Mouse (Mus musculus) heart, postnatal 0 days (tissue): Measurements from ENCODE around the gene Gpr1. TPM values are rescaled to one million over a fixed set of nuclear protein-coding genes. Genes with fewer than 3 reads are reported as not detected.
A peak's percentile ranks its signal among the peaks of the same experiment; 100 is the strongest.

ENCODE experiments used
- ATAC-seq: fragments of 200-750 bp; cut with Nextera tagmentation; 2 replicates; pipeline ENCODE4 v1.8.0; 2017; ENCODE audit warnings: low read depth, moderate number of reproducible peaks, moderate library complexity; ENCODE audit not compliant: insufficient read depth
- DNase-seq: peaks from one replicate; pipeline ENCODE4 v3.0.0-alpha.2; 2016; ENCODE audit warnings: low spot score
- H3K27ac ChIP-seq: fragments of 300-500 bp; sonication (generic); 2 replicates; pipeline ENCODE4 v1.5.1; 2014; ENCODE audit warnings: low read depth, mild to moderate bottlenecking
- H3K27me3 ChIP-seq: fragments of 300-500 bp; sonication (generic); 2 replicates; pipeline ENCODE4 v1.6.1; 2014; ENCODE audit warnings: low read length, mixed read lengths; ENCODE audit not compliant: control insufficient read depth, insufficient read depth
- H3K36me3 ChIP-seq: fragments of 300-500 bp; sonication (generic); replicated peaks from 2 replicates; pipeline ENCODE4 v1.6.1; 2014; ENCODE audit warnings: low read length, mixed read lengths; ENCODE audit not compliant: control insufficient read depth, insufficient read depth
- H3K4me1 ChIP-seq: fragments of 300-500 bp; sonication (generic); 2 replicates; pipeline ENCODE4 v1.6.1; 2014; ENCODE audit warnings: antibody characterized with exemption; ENCODE audit not compliant: control insufficient read depth, insufficient read depth
- H3K4me2 ChIP-seq: fragments of 300-500 bp; sonication (generic); 2 replicates; pipeline ENCODE4 v1.6.1; 2014; ENCODE audit warnings: low read depth, mild to moderate bottlenecking, low read length, moderate library complexity
- H3K4me3 ChIP-seq: fragments of 300-500 bp; sonication (generic); 2 replicates; pipeline ENCODE4 v1.5.1; 2014; ENCODE audit warnings: low read depth, low read length
- H3K9ac ChIP-seq: fragments of 300-500 bp; sonication (generic); replicated peaks from 2 replicates; pipeline ENCODE4 v1.6.1; 2014; ENCODE audit warnings: low read depth, low read length, mixed read lengths
- H3K9me3 ChIP-seq: fragments of 300-500 bp; sonication (generic); replicated peaks from 2 replicates; pipeline ENCODE4 v1.6.1; 2016; ENCODE audit warnings: low read length; ENCODE audit not compliant: control insufficient read depth
- CTCF ChIP-seq: IDR thresholded peaks from 2 replicates; pipeline ENCODE4 v1.5.1; 2016; ENCODE audit warnings: antibody characterized with exemption, control low read depth, low read depth
- EP300 ChIP-seq: IDR thresholded peaks from 2 replicates; pipeline ENCODE4 v1.6.1; 2016; ENCODE audit warnings: antibody characterized with exemption, low read depth
- WGBS: fragments of 180-500 bp; shearing (Covaris S2); extraction: QIAGEN DNeasy Blood & Tissue Kit; methylation state at CpG from one replicate; pipeline ENCODE4 v1.1.7; 2014; 5-methylcytosine and 5-hydroxymethylcytosine counted together
- polyA plus RNA-seq: library from polyadenylated mRNA; unstranded; fragments of >200 nt; fragmentation: Nextera tagmentation; extraction: Ambion mirVana; gene quantifications from 2 replicates; pipeline ENCODE4 v1.2.1, GENCODE M21; 2015
- total RNA-seq: library from RNA; depleted of rRNA; stranded (reverse); fragments of >200 nt; gene quantifications from 2 replicates; pipeline ENCODE4 v1.2.3, GENCODE M21; 2014; ENCODE audit warnings: low replicate concordance

Gpr1 gene
- total and polyA plus RNA-seq, 2 experiments from 2014 or later = 0.10 TPM; not detected in 1

DNA sequence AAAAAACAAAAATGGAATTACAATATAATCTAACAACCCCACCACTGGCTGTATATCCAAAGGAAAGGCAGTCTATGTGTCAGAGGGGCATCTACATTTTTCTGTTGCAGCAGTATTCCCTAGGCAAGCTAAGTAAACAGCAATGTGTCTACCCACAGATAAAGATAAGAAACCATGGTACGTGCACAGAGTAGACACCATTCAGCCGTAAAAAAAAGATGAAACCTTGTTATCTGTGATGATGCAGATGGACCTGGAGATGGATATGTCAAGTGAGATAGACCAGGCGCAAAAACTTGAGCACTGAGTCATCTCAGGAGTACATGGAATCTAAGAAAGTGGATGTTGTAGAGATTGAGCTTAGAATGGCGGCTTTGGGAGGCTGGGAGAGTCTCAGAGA is 10.7 kb upstream of the Gpr1 start:
- 47% methylated on average over 4 of the region's 4 CpGs for WGBS
- DNase-seq (no peak), ATAC-seq (no peak)
- H3K9me3 ChIP-seq = no peaks in the 10 kb centered on the region
- no peak overlapping the region for H3K4me3 ChIP-seq
- no peak overlapping the region for H3K27ac ChIP-seq
- TF ChIP-seq CTCF = no peak
- no peak for TF ChIP-seq EP300
- no peak overlapping the region for H3K9ac ChIP-seq
- no peaks in the 10 kb centered on the region for H3K36me3 ChIP-seq
- no peaks in the 10 kb centered on the region for H3K4me1 ChIP-seq
- H3K4me2 ChIP-seq = no peak overlapping the region
- no peaks in the 10 kb centered on the region for H3K27me3 ChIP-seq

DNA sequence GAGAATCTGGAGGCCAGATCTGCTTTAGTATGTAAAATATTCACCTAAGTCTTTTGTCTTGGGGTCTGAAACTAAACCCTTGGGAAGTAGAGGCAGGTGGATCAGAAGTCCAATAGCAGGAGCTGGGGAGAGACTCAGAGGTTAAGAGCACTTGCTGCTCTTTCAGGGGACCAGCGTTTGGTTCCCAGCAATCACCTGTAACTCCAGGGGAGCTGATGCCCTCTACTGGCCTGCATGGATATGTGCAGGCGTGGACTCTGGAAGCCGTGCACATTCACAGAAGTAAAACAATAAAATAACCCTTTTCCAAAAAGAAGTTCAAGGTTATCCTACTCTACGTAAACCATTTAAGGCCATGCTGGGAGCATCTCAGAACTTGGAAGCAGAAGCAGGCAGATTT is 4.9 kb upstream of the Gpr1 start:
- DNase-seq = no peak
- no peak overlapping the region for H3K4me2 ChIP-seq
- no peak overlapping the region for H3K4me3 ChIP-seq
- no peak for ATAC-seq
- no peaks in the 10 kb centered on the region for H3K4me1 ChIP-seq
- WGBS = 90% methylated on average over 4 of the region's 4 CpGs
- no peak overlapping the region for H3K9ac ChIP-seq
- TF ChIP-seq EP300 (no peak), CTCF (no peak)
- no peak overlapping the region for H3K27ac ChIP-seq
- H3K9me3 ChIP-seq = no peaks in the 10 kb centered on the region
- H3K36me3 ChIP-seq = no peaks in the 10 kb centered on the region
- H3K27me3 ChIP-seq = no peaks in the 10 kb centered on the region

DNA sequence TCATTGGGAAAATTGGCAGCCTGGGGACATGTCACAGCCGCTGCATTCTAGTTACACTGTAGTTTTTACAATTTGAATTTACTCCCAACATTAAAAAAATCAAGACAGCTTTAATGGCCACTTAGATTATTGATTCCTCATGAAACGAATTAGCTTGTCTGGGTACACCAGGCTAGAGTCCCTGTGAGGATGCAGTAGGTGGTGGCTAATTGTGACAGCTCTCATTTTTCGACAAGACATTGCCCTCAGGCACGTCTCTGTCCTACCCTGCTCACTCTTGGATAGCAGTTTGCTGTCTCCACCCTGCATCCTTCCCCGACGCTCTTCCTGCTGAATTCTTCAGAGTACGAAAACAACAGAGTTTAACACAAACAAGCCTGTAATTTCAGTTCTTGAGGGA is 288 bp upstream of the Gpr1 start:
- Histone ChIP-seq H3K9ac (no peak overlapping the region), H3K27me3 (no peaks in the 10 kb centered on the region), H3K9me3 (no peaks in the 10 kb centered on the region), H3K27ac (no peak overlapping the region), H3K4me2 (no peak overlapping the region), H3K4me1 (peaks cover 3% of the 10 kb centered on the region; the same call in 1 of the 2 replicates), H3K4me3 (no peak overlapping the region), H3K36me3 (no peaks in the 10 kb centered on the region)
- DNase-seq (no peak), ATAC-seq (no peak)
- TF ChIP-seq EP300 (no peak), CTCF (no peak)
- WGBS = 57% methylated on average over 7 of the region's 7 CpGs

DNA sequence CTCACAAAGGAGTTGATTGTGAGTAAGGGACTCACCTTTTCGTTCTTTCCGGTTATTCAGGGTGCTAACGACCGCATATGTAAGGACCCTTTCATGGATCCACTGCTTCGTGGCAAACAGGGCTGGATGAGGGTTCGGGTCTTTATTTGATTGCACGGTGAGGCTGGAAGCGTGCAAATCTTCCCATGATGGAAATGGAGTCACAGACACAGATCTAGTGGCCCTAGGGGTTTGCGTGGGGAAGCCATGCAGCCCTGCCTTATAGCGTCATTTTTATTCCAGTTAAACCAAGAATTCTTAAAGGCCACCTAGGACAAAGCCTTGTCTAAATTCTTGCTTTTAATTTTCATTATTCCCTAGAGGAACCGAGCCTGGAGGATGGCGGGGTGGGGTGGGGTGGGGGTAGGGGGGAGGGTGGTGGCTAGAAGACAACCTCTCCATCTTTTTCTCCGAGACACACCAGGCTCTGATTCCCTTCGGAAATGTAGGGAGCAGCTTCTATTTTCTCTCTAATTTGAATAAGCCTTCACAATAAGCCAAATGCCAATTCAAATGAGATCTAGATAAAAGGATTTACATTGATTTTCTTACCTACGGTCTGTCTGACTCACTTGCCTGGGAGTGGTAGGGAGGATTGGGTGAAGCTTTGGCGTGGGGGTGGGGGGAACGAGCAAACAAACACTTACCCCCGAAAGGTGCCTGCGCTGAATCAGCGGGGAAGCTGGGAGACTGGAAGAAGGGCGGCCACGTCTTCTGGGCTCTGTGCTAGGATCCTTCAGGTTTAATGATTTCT is 669 bp downstream of the Gpr1 start:
- no peaks in the 10 kb centered on the region for H3K36me3 ChIP-seq
- no peaks in the 10 kb centered on the region for H3K27me3 ChIP-seq
- H3K4me2 ChIP-seq = peak overlapping the region; percentile 36; the same call in 1 of the 2 replicates
- ATAC-seq (no peak), DNase-seq (no peak)
- TF ChIP-seq EP300 = no peak
- TF ChIP-seq CTCF = no peak
- no peaks in the 10 kb centered on the region for H3K9me3 ChIP-seq
- H3K4me1 ChIP-seq = peaks cover 3% of the 10 kb centered on the region; the same call in 1 of the 2 replicates
- H3K27ac ChIP-seq = no peak overlapping the region
- 34% methylated on average over 22 of the region's 22 CpGs for WGBS
- H3K9ac ChIP-seq = no peak overlapping the region
- no peak overlapping the region; the same call in 1 of the 2 replicates for H3K4me3 ChIP-seq

DNA sequence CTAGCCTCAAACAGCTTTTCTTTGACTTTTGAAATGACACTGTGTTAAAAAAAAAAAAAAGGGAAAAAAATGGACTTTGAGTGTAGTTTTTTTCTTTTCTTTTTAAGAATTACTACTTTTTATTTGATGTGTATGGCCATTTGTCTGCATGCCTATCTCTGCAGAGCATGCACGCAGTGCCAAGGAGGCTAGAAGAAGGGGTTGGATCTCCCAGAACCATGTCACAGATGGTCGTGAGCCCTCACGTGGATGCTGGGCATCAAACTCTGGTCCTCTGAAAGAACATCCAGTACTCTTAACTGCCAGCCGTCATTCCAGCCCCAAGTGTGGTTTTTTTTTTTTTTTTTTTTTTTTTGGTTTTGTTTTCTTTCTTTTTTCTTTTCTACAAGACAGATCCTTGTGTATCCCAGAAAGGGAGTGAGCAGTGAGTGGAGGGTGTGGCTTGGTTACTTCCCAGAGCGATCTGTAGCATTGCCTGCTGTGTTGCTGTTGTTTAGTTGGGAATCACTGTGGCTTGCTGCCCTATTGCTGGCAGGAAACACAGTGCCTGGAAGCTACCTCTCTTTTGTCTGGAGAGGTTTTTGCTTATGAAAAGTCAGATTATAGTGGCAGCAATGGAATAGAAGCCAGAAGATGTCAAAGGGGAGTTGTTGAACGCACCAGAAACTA is 4.3 kb downstream of the Gpr1 start:
- Histone ChIP-seq H3K4me3 (no peak overlapping the region), H3K9ac (no peak overlapping the region), H3K27me3 (no peaks in the 10 kb centered on the region), H3K9me3 (no peaks in the 10 kb centered on the region), H3K27ac (no peak overlapping the region), H3K4me2 (no peak overlapping the region), H3K36me3 (no peaks in the 10 kb centered on the region), H3K4me1 (peaks cover 3% of the 10 kb centered on the region; the same call in 1 of the 2 replicates)
- no peak for TF ChIP-seq EP300
- TF ChIP-seq CTCF = no peak
- ATAC-seq (no peak), DNase-seq (no peak)
- WGBS = 41% methylated on average over 6 of the region's 6 CpGs
